38 mouse cellular contexts compared by ENCODE assay signal in genomic region chr2:164817206-164817605, GRCm38 (mm10). TPM values are rescaled to one million over a fixed set of nuclear protein-coding genes. Genes with fewer than 3 reads are reported as not detected.
A peak's percentile ranks its signal among the peaks of the same experiment; 100 is the strongest.
DNase-seq lines count a peak whose midpoint lies in the region; ATAC-seq and TF ChIP-seq lines count a peak whose summit lies in the region.
"Had no signal": no experiment of that assay in that cellular context is flagged by ENCODE, and none has a peak within 500 bp of the region (broad histone marks: within the 10 kb centered on the region; RNA-seq: fewer than 3 reads in every experiment).

No protein-coding gene starts in this region.

- H3K27me3 ChIP-seq in heart, embryonic 12.5 days (replicated peaks) = no peaks in the 10 kb centered on the region
- no peaks in the 10 kb centered on the region for H3K27me3 ChIP-seq in lung, embryonic 14.5 days (ENCODE audit: insufficient read depth, low read length)
- no peaks in the 10 kb centered on the region for H3K27me3 ChIP-seq in ES-Bruce4 (ENCODE audit: control insufficient read depth, insufficient read depth, low read length, poor library complexity, severe bottlenecking)
- no peaks in the 10 kb centered on the region for H3K27me3 ChIP-seq in stomach, embryonic 16.5 days (ENCODE audit: control insufficient read depth, insufficient read depth, low read length)
- H3K27me3 ChIP-seq: hindbrain, embryonic 15.5 days; limb, embryonic 15.5 days; midbrain, embryonic 15.5 days; Patski; stomach, embryonic 15.5 days had no signal

- H3K27ac ChIP-seq in heart, embryonic 12.5 days (ENCODE audit: poor library complexity, severe bottlenecking) = peak overlapping the region; percentile 22
- peak overlapping the region; percentile 21; the same call in 1 of the 2 replicates for H3K27ac ChIP-seq in lung, embryonic 14.5 days (ENCODE audit: low read depth)
- peak overlapping the region; percentile 33 for H3K27ac ChIP-seq in ES-Bruce4 (ENCODE audit: insufficient read depth, low read length)
- H3K27ac ChIP-seq in stomach, embryonic 16.5 days (ENCODE audit: low read length) = peak overlapping the region; percentile 7; the same call in 1 of the 2 replicates
- H3K27ac ChIP-seq: hindbrain, embryonic 15.5 days; limb, embryonic 10.5 days; limb, embryonic 15.5 days; liver, embryonic 14.5 days; midbrain, embryonic 10.5 days; midbrain, embryonic 15.5 days had no signal

- H3K36me3 ChIP-seq in heart, embryonic 12.5 days = peaks cover 29% of the 10 kb centered on the region
- no peaks in the 10 kb centered on the region for H3K36me3 ChIP-seq in lung, embryonic 14.5 days (ENCODE audit: insufficient read depth)
- H3K36me3 ChIP-seq in ES-Bruce4 (ENCODE audit: control insufficient read depth, insufficient read depth, low read length, poor library complexity, severe bottlenecking) = peaks cover 12% of the 10 kb centered on the region; the same call in 1 of the 2 replicates
- no peaks in the 10 kb centered on the region for H3K36me3 ChIP-seq in stomach, embryonic 16.5 days (ENCODE audit: control insufficient read depth, insufficient read depth, low read length)

- no peak for TF ChIP-seq EP300 in ES-Bruce4 (IDR thresholded peaks at IDR 0.05; ENCODE audit: insufficient read depth, low read depth, low read length)

- no peak overlapping the region for H3K4me3 ChIP-seq in heart, embryonic 12.5 days
- no peak overlapping the region for H3K4me3 ChIP-seq in lung, embryonic 14.5 days (ENCODE audit: low read depth, low read length)
- H3K4me3 ChIP-seq in ES-Bruce4 (ENCODE audit: low read depth, low read length) = no peak overlapping the region
- H3K4me3 ChIP-seq in stomach, embryonic 16.5 days (replicated peaks; ENCODE audit: low read length) = no peak overlapping the region
- H3K4me3 ChIP-seq: hindbrain, embryonic 10.5 days; hindbrain, embryonic 15.5 days; limb, embryonic 10.5 days; limb, embryonic 15.5 days; midbrain, embryonic 10.5 days; midbrain, embryonic 15.5 days; stomach, embryonic 15.5 days had no signal

- WGBS in heart, embryonic 12.5 days = 51% methylated on average over 6 of the region's 6 CpGs
- 62% methylated on average over 6 of the region's 6 CpGs for WGBS in lung, embryonic 14.5 days
- 73% methylated on average over 6 of the region's 6 CpGs for WGBS in stomach, embryonic 16.5 days

- H3K4me2 ChIP-seq in heart, embryonic 12.5 days = no peak overlapping the region
- H3K4me2 ChIP-seq in lung, embryonic 14.5 days = no peak overlapping the region
- H3K4me2 ChIP-seq in stomach, embryonic 16.5 days (ENCODE audit: low read depth, low read length) = no peak overlapping the region
- H3K4me2 ChIP-seq: hindbrain, embryonic 15.5 days; limb, embryonic 15.5 days; midbrain, embryonic 15.5 days; stomach, embryonic 15.5 days had no signal

- no peak for DNase-seq in heart, postnatal 14 days
- no peak for DNase-seq in lung, embryonic 14.5 days
- DNase-seq in lung, postnatal 36 days = no peak
- DNase-seq in neural tube, embryonic 10.5 days (ENCODE audit: extremely low spot score, low spot score) = no peak
- DNase-seq: adrenal gland, postnatal 25 days; B cell, adult 2 months; cerebellum, adult 11-12 months; cerebellum, postnatal 10 days; gastrocnemius, postnatal 10 days; kidney, adult 8-10 months; kidney, postnatal 10 days; layer of hippocampus, postnatal 36 days; lung, postnatal 14 days; right cerebral cortex, postnatal 25 days; thymus, adult 18-20 months; thymus, postnatal 25 days had no signal

- TF ChIP-seq CTCF in lung, embryonic 14.5 days (IDR thresholded peaks at IDR 0.05; ENCODE audit: low read depth) = no peak
- no peak for TF ChIP-seq CTCF in ES-Bruce4 (IDR thresholded peaks at IDR 0.05; ENCODE audit: low read depth, low read length)

- H3K9ac ChIP-seq in heart, embryonic 12.5 days = no peak overlapping the region
- H3K9ac ChIP-seq in lung, embryonic 14.5 days = no peak overlapping the region
- H3K9ac ChIP-seq in ES-Bruce4 (ENCODE audit: low read depth, poor library complexity, severe bottlenecking) = no peak overlapping the region
- no peak overlapping the region for H3K9ac ChIP-seq in stomach, embryonic 16.5 days (ENCODE audit: low read length)
- H3K9ac ChIP-seq: hindbrain, embryonic 15.5 days; limb, embryonic 15.5 days; liver, embryonic 14.5 days; midbrain, embryonic 15.5 days; stomach, embryonic 15.5 days had no signal

- H3K4me1 ChIP-seq in heart, embryonic 12.5 days (replicated peaks) = peaks cover 20% of the 10 kb centered on the region
- H3K4me1 ChIP-seq in lung, embryonic 14.5 days (ENCODE audit: insufficient read depth) = peaks cover 6% of the 10 kb centered on the region; the same call in 1 of the 2 replicates
- H3K4me1 ChIP-seq in ES-Bruce4 (ENCODE audit: control insufficient read depth, insufficient read depth, low read length) = peaks cover 10% of the 10 kb centered on the region
- H3K4me1 ChIP-seq in stomach, embryonic 16.5 days (ENCODE audit: control insufficient read depth, insufficient read depth, low read length) = 0 out of 2 replicates have a peak, but pooled peaks cover 9% of the 10 kb centered on the region

- no peak for TF ChIP-seq POLR2A in ES-Bruce4 (IDR thresholded peaks at IDR 0.05; ENCODE audit: insufficient read depth, low read length)

- no peak for ATAC-seq in heart, embryonic 12.5 days (ENCODE audit: insufficient number of reproducible peaks, low FRiP score)
- no peak for ATAC-seq in lung, embryonic 14.5 days (ENCODE audit: insufficient read depth)
- no peak for ATAC-seq in stomach, embryonic 16.5 days (ENCODE audit: insufficient read depth, low FRiP score)
- ATAC-seq: forebrain, embryonic 14.5 days; inflammation-experienced regulatory T-cells, adult 6 months; midbrain, embryonic 15.5 days; Patski had no signal

- intact Hi-C loops in heart, postnatal 14 days (cut with DNase I) = no loop called here

- no peaks in the 10 kb centered on the region for H3K9me3 ChIP-seq in heart, embryonic 12.5 days (replicated peaks)
- H3K9me3 ChIP-seq in lung, embryonic 14.5 days (ENCODE audit: low read depth, low read length) = no peaks in the 10 kb centered on the region
- no peaks in the 10 kb centered on the region for H3K9me3 ChIP-seq in ES-Bruce4 (replicated peaks; ENCODE audit: control insufficient read depth, insufficient read depth, low read length, poor library complexity, severe bottlenecking)
- no peaks in the 10 kb centered on the region for H3K9me3 ChIP-seq in stomach, embryonic 16.5 days (replicated peaks; ENCODE audit: control insufficient read depth, low read length)
- H3K9me3 ChIP-seq: G1E; hindbrain, embryonic 10.5 days; hindbrain, embryonic 15.5 days; limb, embryonic 10.5 days; limb, embryonic 15.5 days; midbrain, embryonic 10.5 days; midbrain, embryonic 15.5 days; stomach, embryonic 15.5 days had no signal

RNA-seq across cellular contexts. Expression of gene Zswim1, which starts 5.3 kb away (rescaled TPM):
- 9.8 and 10.1 TPM in 2 replicates for polyA plus RNA-seq in heart, embryonic 12.5 days (2016; fragmentation: Nextera tagmentation; extraction: Ambion mirVana)
- total RNA-seq in heart, postnatal 14 days (2021) = 1 to 10 TPM; 3.7 to 5.0 TPM
- polyA plus RNA-seq in lung, embryonic 14.5 days (2014; fragmentation: Nextera tagmentation; extraction: Ambion mirVana) = 20.8 and 21.1 TPM in 2 replicates
- polyA plus RNA-seq in ES-Bruce4 (2011; ENCODE audit: insufficient read depth, insufficient read length, low read depth, missing spikeins) = 39.5 and 50.0 TPM in 2 replicates
- polyA plus RNA-seq in stomach, embryonic 16.5 days (2015; fragmentation: Nextera tagmentation; extraction: Ambion mirVana) = 15.6 and 16.5 TPM in 2 replicates

RNA-seq across cellular contexts. Expression of gene Spata25, which starts 11.1 kb away (rescaled TPM):
- not detected in 2 replicates for polyA plus RNA-seq in heart, embryonic 12.5 days (2016; fragmentation: Nextera tagmentation; extraction: Ambion mirVana)
- 1 to 10 TPM in 1 of 2 experiments, under 1 TPM in 1; 0.86 to 1.0 TPM for total RNA-seq in heart, postnatal 14 days (2021)
- polyA plus RNA-seq in lung, embryonic 14.5 days (2014; fragmentation: Nextera tagmentation; extraction: Ambion mirVana) = not detected in 2 replicates
- not detected in 2 replicates for polyA plus RNA-seq in ES-Bruce4 (2011; ENCODE audit: insufficient read depth, insufficient read length, low read depth, missing spikeins)
- polyA plus RNA-seq in stomach, embryonic 16.5 days (2015; fragmentation: Nextera tagmentation; extraction: Ambion mirVana) = not detected in 2 replicates
- total RNA-seq: adrenal gland, adult 18-20 months; adrenal gland, postnatal 25 days; G1E; layer of hippocampus, postnatal 36 days; megakaryocyte progenitor cell, adult 5-6 weeks; neutrophil, adult 5-6 weeks had no signal
- polyA plus RNA-seq: forebrain, embryonic 14.5 days; frontal cortex, adult 2 months; G1E; heart, postnatal 0 days; hindbrain, embryonic 10.5 days; inflammation-experienced regulatory T-cells, adult 6 months; large intestine, adult 2 months; limb, embryonic 15.5 days; liver, embryonic 14.5 days; midbrain, embryonic 10.5 days; midbrain, embryonic 15.5 days; neural tube, embryonic 11.5 days; stomach, embryonic 15.5 days had no signal

RNA-seq across cellular contexts. Expression of gene Zswim3, which starts 12.3 kb away (rescaled TPM):
- 5.4 and 6.7 TPM in 2 replicates for polyA plus RNA-seq in heart, embryonic 12.5 days (2016; fragmentation: Nextera tagmentation; extraction: Ambion mirVana)
- 1 to 10 TPM; 2.4 to 2.6 TPM for total RNA-seq in heart, postnatal 14 days (2021)
- 6.7 and 7.0 TPM in 2 replicates for polyA plus RNA-seq in lung, embryonic 14.5 days (2014; fragmentation: Nextera tagmentation; extraction: Ambion mirVana)
- polyA plus RNA-seq in ES-Bruce4 (2011; ENCODE audit: insufficient read depth, insufficient read length, low read depth, missing spikeins) = 10.7 and 12.1 TPM in 2 replicates
- polyA plus RNA-seq in stomach, embryonic 16.5 days (2015; fragmentation: Nextera tagmentation; extraction: Ambion mirVana) = 8.8 TPM in 2 replicates

RNA-seq across cellular contexts. Expression of gene Acot8, which starts 12.5 kb away (rescaled TPM):
- 14.9 and 16.1 TPM in 2 replicates for polyA plus RNA-seq in heart, embryonic 12.5 days (2016; fragmentation: Nextera tagmentation; extraction: Ambion mirVana)
- 10 to 100 TPM; 11.2 to 11.3 TPM for total RNA-seq in heart, postnatal 14 days (2021)
- polyA plus RNA-seq in lung, embryonic 14.5 days (2014; fragmentation: Nextera tagmentation; extraction: Ambion mirVana) = 16.2 and 17.8 TPM in 2 replicates
- polyA plus RNA-seq in ES-Bruce4 (2011; ENCODE audit: insufficient read depth, insufficient read length, low read depth, missing spikeins) = 15.0 and 15.7 TPM in 2 replicates
- polyA plus RNA-seq in stomach, embryonic 16.5 days (2015; fragmentation: Nextera tagmentation; extraction: Ambion mirVana) = 23.8 and 23.9 TPM in 2 replicates

RNA-seq across cellular contexts. Expression of gene Ctsa, which starts 15.5 kb away (rescaled TPM):
- polyA plus RNA-seq in heart, embryonic 12.5 days (2016; fragmentation: Nextera tagmentation; extraction: Ambion mirVana) = 169 and 175 TPM in 2 replicates
- 100 to 1,000 TPM in 1 of 2 experiments, 10 to 100 TPM in 1; 97.7 to 103 TPM for total RNA-seq in heart, postnatal 14 days (2021)
- 114 and 125 TPM in 2 replicates for polyA plus RNA-seq in lung, embryonic 14.5 days (2014; fragmentation: Nextera tagmentation; extraction: Ambion mirVana)
- 75.3 and 83.4 TPM in 2 replicates for polyA plus RNA-seq in ES-Bruce4 (2011; ENCODE audit: insufficient read depth, insufficient read length, low read depth, missing spikeins)
- 159 and 162 TPM in 2 replicates for polyA plus RNA-seq in stomach, embryonic 16.5 days (2015; fragmentation: Nextera tagmentation; extraction: Ambion mirVana)
